Mouse (Mus musculus) kidney, adult 2 months (tissue): Measurements from ENCODE around the gene Fmnl1. TPM values are rescaled to one million over a fixed set of nuclear protein-coding genes. Genes with fewer than 3 reads are reported as not detected.

Experiments
- DNase-seq: peaks from one replicate; pipeline ENCODE4 v3.0.0; 2021
- H3K27ac ChIP-seq: fragments of 200-500 bp; 2 replicates; pipeline ENCODE4 v1.5.1; 2012; ENCODE audit warnings: low read depth, low read length, control low read depth, inconsistent platforms; ENCODE audit not compliant: insufficient read depth
- H3K27me3 ChIP-seq: fragments of 200-500 bp; replicated peaks from 2 replicates; pipeline ENCODE4 v1.6.1; 2012; ENCODE audit warnings: mild to moderate bottlenecking, moderate library complexity, low read length, inconsistent platforms; ENCODE audit not compliant: control insufficient read depth, insufficient read depth
- H3K36me3 ChIP-seq: fragments of 200-500 bp; 2 replicates; pipeline ENCODE4 v1.6.1; 2012; ENCODE audit warnings: mild to moderate bottlenecking, moderate library complexity, low read length, inconsistent platforms; ENCODE audit not compliant: control insufficient read depth, insufficient read depth
- H3K4me1 ChIP-seq: fragments of 200-500 bp; 2 replicates; pipeline ENCODE4 v1.6.1; 2011; ENCODE audit warnings: low read length; ENCODE audit not compliant: control insufficient read depth, insufficient read depth
- H3K4me3 ChIP-seq: fragments of 200-500 bp; 2 replicates; pipeline ENCODE4 v1.5.1; 2011; ENCODE audit warnings: mild to moderate bottlenecking, low read depth, low read length, control low read depth; ENCODE audit not compliant: insufficient read depth
- CTCF ChIP-seq: fragments of 200-500 bp; conservative IDR thresholded peaks from 2 replicates; pipeline ENCODE4 v1.5.1; 2011; ENCODE audit warnings: low read depth, mild to moderate bottlenecking, control low read depth, low read length, moderate library complexity, mixed read lengths; ENCODE audit not compliant: insufficient read depth, insufficient read length
- POLR2A ChIP-seq: fragments of 200-500 bp; IDR thresholded peaks from one replicate; pipeline ENCODE4 v1.6.1; 2011; ENCODE audit warnings: low read depth, low read length, control low read depth
- WGBS: fragments of 180-500 bp; shearing (Covaris S2); methylation state at CpG from one replicate; pipeline ENCODE4 v1.1.7; 2018; 5-methylcytosine and 5-hydroxymethylcytosine counted together
- polyA plus RNA-seq: library from polyadenylated mRNA; depleted of rRNA; stranded (reverse); fragments of >200 nt; gene quantifications from 2 replicates; pipeline ENCODE4 v1.2.3, GENCODE M21; 2012

Gene Fmnl1
- polyA plus RNA-seq, 1 experiment = 35.5 TPM

- H3K4me1 ChIP-seq = peaks cover 7% of the 10 kb centered on the region; the same call in 1 of the 2 replicates
- no peak overlapping the region for H3K4me3 ChIP-seq
- no peak for TF ChIP-seq POLR2A
- TF ChIP-seq CTCF = no peak
- peak overlapping the region; percentile 22; the same call in 1 of the 2 replicates for H3K27ac ChIP-seq
- peaks cover 2% of the 10 kb centered on the region; the same call in 1 of the 2 replicates for H3K36me3 ChIP-seq
- no peaks in the 10 kb centered on the region for H3K27me3 ChIP-seq
- 75% methylated on average over 6 of the region's 6 CpGs for WGBS
- no peak for DNase-seq
Observed at GRCm38 (mm10) chr11:103236431-103236830, 65.5 kb downstream of the Fmnl1 start.

- Histone ChIP-seq H3K36me3 (peaks cover 2% of the 10 kb centered on the region; the same call in 1 of the 2 replicates), H3K27ac (peak overlapping the region; percentile 22; the same call in 1 of the 2 replicates), H3K4me3 (no peak overlapping the region), H3K27me3 (no peaks in the 10 kb centered on the region), H3K4me1 (peaks cover 7% of the 10 kb centered on the region; the same call in 1 of the 2 replicates)
- DNase-seq = peak; percentile 53
- WGBS = 49% methylated on average over 10 of the region's 10 CpGs
- TF ChIP-seq CTCF (no peak), POLR2A (no peak)
Observed at GRCm38 (mm10) chr11:103236903-103237302, 66.0 kb downstream of the Fmnl1 start.

- no peaks in the 10 kb centered on the region for H3K27me3 ChIP-seq
- H3K27ac ChIP-seq = no peak overlapping the region
- no peak overlapping the region for H3K4me3 ChIP-seq
- H3K36me3 ChIP-seq = peaks cover 2% of the 10 kb centered on the region; the same call in 1 of the 2 replicates
- peaks cover 7% of the 10 kb centered on the region; the same call in 1 of the 2 replicates for H3K4me1 ChIP-seq
- DNase-seq = no peak
- TF ChIP-seq POLR2A (no peak), CTCF (0 out of 2 replicates have a peak, but pooled peaks have one; percentile 13)
- 91% methylated on average over 9 of the region's 9 CpGs for WGBS
Observed at GRCm38 (mm10) chr11:103237757-103238156, 66.8 kb downstream of the Fmnl1 start.

- WGBS = 22% methylated on average over 7 of the region's 7 CpGs
- Histone ChIP-seq H3K27ac (no peak overlapping the region), H3K4me3 (no peak overlapping the region), H3K36me3 (peaks cover 2% of the 10 kb centered on the region; the same call in 1 of the 2 replicates), H3K4me1 (peaks cover 7% of the 10 kb centered on the region; the same call in 1 of the 2 replicates), H3K27me3 (no peaks in the 10 kb centered on the region)
- DNase-seq = peak; percentile 81
- TF ChIP-seq POLR2A (no peak), CTCF (no peak)
Observed at GRCm38 (mm10) chr11:103240740-103241139, 69.8 kb downstream of the Fmnl1 start.

GRCm38 (mm10) chr11:103244856-103245255, 73.9 kb downstream of the Fmnl1 start:
- Histone ChIP-seq H3K4me1 (peaks cover 30% of the 10 kb centered on the region; the same call in 1 of the 2 replicates), H3K36me3 (no peaks in the 10 kb centered on the region), H3K27me3 (no peaks in the 10 kb centered on the region), H3K27ac (no peak overlapping the region), H3K4me3 (no peak overlapping the region)
- DNase-seq = no peak
- 63% methylated on average over 4 of the region's 4 CpGs for WGBS
- TF ChIP-seq CTCF (no peak), POLR2A (no peak)

- Histone ChIP-seq H3K36me3 (no peaks in the 10 kb centered on the region), H3K27ac (no peak overlapping the region; the same call in 1 of the 2 replicates), H3K4me1 (peaks cover 23% of the 10 kb centered on the region; the same call in 1 of the 2 replicates), H3K4me3 (no peak overlapping the region), H3K27me3 (no peaks in the 10 kb centered on the region)
- WGBS = 60% methylated on average over 10 of the region's 10 CpGs
- no peak for TF ChIP-seq CTCF
- no peak for TF ChIP-seq POLR2A
- DNase-seq = no peak
Observed at GRCm38 (mm10) chr11:103246081-103246730, 75.3 kb downstream of the Fmnl1 start.

GRCm38 (mm10) chr11:103246731-103247290, 75.9 kb downstream of the Fmnl1 start:
- Histone ChIP-seq H3K27ac (no peak overlapping the region), H3K36me3 (no peaks in the 10 kb centered on the region), H3K27me3 (no peaks in the 10 kb centered on the region), H3K4me3 (no peak overlapping the region), H3K4me1 (peaks cover 23% of the 10 kb centered on the region; the same call in 1 of the 2 replicates)
- TF ChIP-seq POLR2A (no peak), CTCF (no peak)
- DNase-seq = no peak
- 63% methylated on average over 4 of the region's 4 CpGs for WGBS
